Mouse (Mus musculus) activated CD4-positive, CD25-positive, alpha-beta regulatory T cell, adult 4 months (primary cell): ENCODE results near the gene Hmx2. TPM values are rescaled to one million over a fixed set of nuclear protein-coding genes. Genes with fewer than 3 reads are reported as not detected.

Source experiments
- ATAC-seq: one replicate; pipeline ENCODE4 v1.8.0; 2017
- polyA plus RNA-seq, 2 experiments: library from polyadenylated mRNA; unstranded; fragments of 100-300 nt; shearing (Covaris generic); gene quantifications; one replicate each; pipeline ENCODE4 v1.2.1; 2017

The Hmx2 gene
- polyA plus RNA-seq, 2 experiments from 2014 or later, result 0.32 TPM; not detected in 1

GRCm38 (mm10) chr7:131556541-131557271 lies 8.1 kb downstream of the Hmx2 start:
- ATAC-seq, result no peak

- ATAC-seq, result no peak
Measured at GRCm38 (mm10) chr7:131557751-131558150, 9.2 kb downstream of the Hmx2 start.

GRCm38 (mm10) chr7:131559986-131560696 lies 11.6 kb downstream of the Hmx2 start, which contains the start of gene Bub3:
Gene Bub3, plus strand, starts transcription at chr7:131560222.
- peak; percentile 95 for ATAC-seq

- ATAC-seq, result no peak
Measured at GRCm38 (mm10) chr7:131560697-131561042, 12.1 kb downstream of the Hmx2 start.

GRCm38 (mm10) chr7:131575246-131575645 lies 26.7 kb downstream of the Hmx2 start:
- ATAC-seq, result no peak

GRCm38 (mm10) chr7:131582178-131582577 lies 33.6 kb downstream of the Hmx2 start:
- ATAC-seq, result no peak

GRCm38 (mm10) chr7:131585551-131585950 lies 37.0 kb downstream of the Hmx2 start:
- no peak for ATAC-seq

- ATAC-seq, result no peak
Measured at GRCm38 (mm10) chr7:131597779-131598482, 49.4 kb downstream of the Hmx2 start.

GRCm38 (mm10) chr7:131598483-131598824 lies 49.9 kb downstream of the Hmx2 start:
- ATAC-seq, result no peak

- no peak for ATAC-seq
Measured at GRCm38 (mm10) chr7:131602106-131602505, 53.5 kb downstream of the Hmx2 start.

GRCm38 (mm10) chr7:131603186-131603585 lies 54.6 kb downstream of the Hmx2 start:
- no peak for ATAC-seq

GRCm38 (mm10) chr7:131604946-131605345 lies 56.4 kb downstream of the Hmx2 start:
- no peak for ATAC-seq

- ATAC-seq, result no peak
Measured at GRCm38 (mm10) chr7:131605481-131605880, 56.9 kb downstream of the Hmx2 start.

Other genes with a start within 250 kb of the Hmx2 start
- gene Cuzd1, start 226.5 kb upstream of the Hmx2 start, polyA plus RNA-seq, result not detected
- not detected for gene Fam24b, start 219.3 kb upstream of the Hmx2 start, polyA plus RNA-seq
- gene Fam24a, start 214.9 kb upstream of the Hmx2 start, polyA plus RNA-seq, result not detected
- 10 to 100 TPM; 12.7 to 18.5 TPM for gene 2310057M21Rik, start 186.0 kb upstream of the Hmx2 start, polyA plus RNA-seq
- gene Pstk, start 177.6 kb upstream of the Hmx2 start, polyA plus RNA-seq, result 10 to 100 TPM; 33.6 to 39.6 TPM
- gene Ikzf5, start 138.3 kb upstream of the Hmx2 start, polyA plus RNA-seq, result 10 to 100 TPM; 23.1 to 28.7 TPM
- gene Acadsb, start 138.2 kb upstream of the Hmx2 start, polyA plus RNA-seq, result 10 to 100 TPM; 33.3 to 36.3 TPM
- not detected for gene Hmx3, start 5.9 kb upstream of the Hmx2 start, polyA plus RNA-seq
- gene Bub3, start 11.4 kb downstream of the Hmx2 start, polyA plus RNA-seq, result 100 to 1,000 TPM; 176 to 222 TPM